ENCODE assay signal across 9 mouse cellular contexts in genomic region chr5:104158332-104159052, GRCm38 (mm10). TPM values are rescaled to one million over a fixed set of nuclear protein-coding genes. Genes with fewer than 3 reads are reported as not detected.
DNase-seq lines count a peak whose midpoint lies in the region; ATAC-seq lines count a peak whose summit lies in the region.
"Had no signal": no experiment of that assay in that cellular context is flagged by ENCODE, and none has a peak within 500 bp of the region (broad histone marks: within the 10 kb centered on the region; RNA-seq: fewer than 3 reads in every experiment).

No protein-coding gene starts in this region.

- 75% methylated on average over 7 of the region's 7 CpGs for WGBS in midbrain, embryonic 14.5 days
- WGBS in midbrain, embryonic 11.5 days = 89% methylated on average over 7 of the region's 7 CpGs

- peak; percentile 16 for DNase-seq in cerebellum, adult 11-12 months
- DNase-seq in cerebellum, adult 11 months = no peak
- DNase-seq in midbrain, embryonic 14.5 days = peak; percentile 34
- no peak for DNase-seq in midbrain, embryonic 11.5 days (ENCODE audit: low spot score, missing footprints)
- peak; percentile 64 to 69 for DNase-seq in layer of hippocampus, adult 8-10 months (ENCODE audit: low spot score in 2 of 2)
- DNase-seq in right cerebral cortex, postnatal 36 days (ENCODE audit: low spot score in 2 of 2) = peak; percentile 9 to 36
- no peak for DNase-seq in ovary, postnatal 10 days (ENCODE audit: low spot score)
- DNase-seq in spleen, postnatal 10 days (ENCODE audit: low spot score in 2 of 2) = no peak

- no peaks in the 10 kb centered on the region for H3K27me3 ChIP-seq in midbrain, embryonic 14.5 days (ENCODE audit: control insufficient read depth, insufficient read depth, low read length)
- H3K27me3 ChIP-seq in midbrain, embryonic 11.5 days (ENCODE audit: control insufficient read depth, insufficient read depth, low read length) = no peaks in the 10 kb centered on the region

- ATAC-seq in midbrain, embryonic 14.5 days (ENCODE audit: low FRiP score, low TSS enrichment) = no peak
- ATAC-seq in midbrain, embryonic 11.5 days (ENCODE audit: low FRiP score) = no peak

- H3K9ac ChIP-seq in midbrain, embryonic 14.5 days (replicated peaks; ENCODE audit: low read length) = no peak overlapping the region
- H3K9ac ChIP-seq in midbrain, embryonic 11.5 days (ENCODE audit: low read length) = no peak overlapping the region

- no peak overlapping the region for H3K4me3 ChIP-seq in midbrain, embryonic 14.5 days (replicated peaks; ENCODE audit: low read depth, low read length)
- no peak overlapping the region for H3K4me3 ChIP-seq in midbrain, embryonic 11.5 days (ENCODE audit: low read depth, low read length)

- no peaks in the 10 kb centered on the region for H3K4me1 ChIP-seq in midbrain, embryonic 14.5 days (ENCODE audit: control insufficient read depth, insufficient read depth, low read length)
- no peaks in the 10 kb centered on the region for H3K4me1 ChIP-seq in midbrain, embryonic 11.5 days (ENCODE audit: control insufficient read depth, insufficient read depth, low read length)

- H3K9me3 ChIP-seq in midbrain, embryonic 14.5 days (ENCODE audit: control insufficient read depth, low read length) = no peaks in the 10 kb centered on the region
- H3K9me3 ChIP-seq in midbrain, embryonic 11.5 days (ENCODE audit: control insufficient read depth, low read length) = no peaks in the 10 kb centered on the region

- H3K4me2 ChIP-seq in midbrain, embryonic 14.5 days (ENCODE audit: low read length) = no peak overlapping the region
- no peak overlapping the region for H3K4me2 ChIP-seq in midbrain, embryonic 11.5 days

- H3K36me3 ChIP-seq in midbrain, embryonic 14.5 days (ENCODE audit: control insufficient read depth, insufficient read depth, low read length) = no peaks in the 10 kb centered on the region
- no peaks in the 10 kb centered on the region for H3K36me3 ChIP-seq in midbrain, embryonic 11.5 days (ENCODE audit: control insufficient read depth, insufficient read depth, low read length)

- no peak overlapping the region for H3K27ac ChIP-seq in midbrain, embryonic 14.5 days (replicated peaks; ENCODE audit: low read depth, low read length)
- H3K27ac ChIP-seq in midbrain, embryonic 11.5 days (ENCODE audit: low read depth, low read length) = no peak overlapping the region

RNA-seq across cellular contexts. Expression of gene Dspp, which starts 12.0 kb away (rescaled TPM):
- polyA plus RNA-seq in midbrain, embryonic 14.5 days (2014; fragmentation: Nextera tagmentation; extraction: Ambion mirVana) = not detected in 2 replicates
- not detected in 2 replicates for polyA plus RNA-seq in midbrain, embryonic 11.5 days (2014; fragmentation: Nextera tagmentation; extraction: Ambion mirVana)
- under 1 TPM in 1 of 4 experiments, not detected in 3; 0.14 TPM for total RNA-seq in layer of hippocampus, adult 8-10 months (2022)
- polyA plus RNA-seq: limb, embryonic 11.5 days had no signal

RNA-seq across cellular contexts. Expression of gene Dmp1, which starts 43.9 kb away (rescaled TPM):
- 0.50 and 0.66 TPM in 2 replicates for polyA plus RNA-seq in midbrain, embryonic 14.5 days (2014; fragmentation: Nextera tagmentation; extraction: Ambion mirVana)
- polyA plus RNA-seq in midbrain, embryonic 11.5 days (2014; fragmentation: Nextera tagmentation; extraction: Ambion mirVana) = 0.93 and 1.4 TPM in 2 replicates
- 1 to 10 TPM; 5.1 to 6.0 (median 5.2) TPM for total RNA-seq in layer of hippocampus, adult 8-10 months (2022)
- polyA plus RNA-seq: limb, embryonic 11.5 days had no signal

RNA-seq across cellular contexts. Expression of gene Sparcl1, which starts 45.0 kb away (rescaled TPM):
- polyA plus RNA-seq in midbrain, embryonic 14.5 days (2014; fragmentation: Nextera tagmentation; extraction: Ambion mirVana) = 118 and 147 TPM in 2 replicates
- polyA plus RNA-seq in midbrain, embryonic 11.5 days (2014; fragmentation: Nextera tagmentation; extraction: Ambion mirVana) = 49.8 and 58.3 TPM in 2 replicates
- total RNA-seq in layer of hippocampus, adult 8-10 months (2022) = 1,000 to 10,000 TPM; 1,478 to 1,666 (median 1,550) TPM

Comparison
In these comparisons a context has a peak if more than half of its experiments do, and no peak if none do; other contexts are left out.
1. DNase-seq: peak in cerebellum, adult 11-12 months (single experiment), midbrain, embryonic 14.5 days (single experiment), layer of hippocampus, adult 8-10 months (2 of 2) and right cerebral cortex, postnatal 36 days (2 of 2); none in cerebellum, adult 11 months (single experiment), midbrain, embryonic 11.5 days (single experiment), ovary, postnatal 10 days (single experiment) and spleen, postnatal 10 days (0 of 2).